Comparison of ENCODE assay signal across 9 mouse cellular contexts in the genomic region with DNA sequence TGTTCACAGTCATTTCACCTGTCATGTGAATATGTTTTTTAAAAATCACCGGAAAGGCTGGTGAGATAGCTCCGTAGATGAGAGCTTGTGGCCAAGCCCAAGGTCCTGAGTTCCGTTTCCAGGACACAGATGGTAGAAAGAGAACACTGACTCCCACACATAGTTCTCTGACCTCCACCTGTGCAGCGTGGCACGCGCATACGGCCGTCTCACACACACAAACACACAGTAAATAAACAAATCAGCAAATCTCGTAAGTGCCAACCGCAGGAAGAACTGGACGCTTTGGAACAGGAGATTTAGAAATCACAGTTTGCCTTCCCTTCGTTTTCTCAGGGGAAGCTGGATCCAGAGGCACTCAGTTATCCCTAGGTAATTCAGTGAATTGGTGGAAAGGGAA. TPM values are rescaled to one million over a fixed set of nuclear protein-coding genes. Genes with fewer than 3 reads are reported as not detected.
DNase-seq lines count a peak whose midpoint lies in the region; ATAC-seq and TF ChIP-seq lines count a peak whose summit lies in the region.
"Had no signal": no experiment of that assay in that cellular context is flagged by ENCODE, and none has a peak within 500 bp of the region (broad histone marks: within the 10 kb centered on the region; RNA-seq: fewer than 3 reads in every experiment).

No protein-coding gene starts in this region.

- H3K9me3 ChIP-seq in heart, embryonic 12.5 days (replicated peaks) = no peaks in the 10 kb centered on the region
- no peaks in the 10 kb centered on the region for H3K9me3 ChIP-seq in heart, postnatal 0 days (replicated peaks; ENCODE audit: control insufficient read depth, low read length)
- no peaks in the 10 kb centered on the region for H3K9me3 ChIP-seq in liver, postnatal 0 days (ENCODE audit: low read length)
- H3K9me3 ChIP-seq: G1E had no signal

- no peaks in the 10 kb centered on the region for H3K36me3 ChIP-seq in heart, embryonic 12.5 days
- H3K36me3 ChIP-seq in heart, postnatal 0 days (replicated peaks; ENCODE audit: control insufficient read depth, insufficient read depth, low read length) = no peaks in the 10 kb centered on the region
- H3K36me3 ChIP-seq in liver, postnatal 0 days (replicated peaks; ENCODE audit: insufficient read depth, low read length) = no peaks in the 10 kb centered on the region
- H3K36me3 ChIP-seq: G1E had no signal

- peak overlapping the region; percentile 55 for H3K4me3 ChIP-seq in heart, embryonic 12.5 days
- peak overlapping the region; percentile 46 for H3K4me3 ChIP-seq in bone marrow, adult 2 months (replicated peaks; ENCODE audit: control insufficient read depth, low read depth, low read length)
- peak overlapping the region; percentile 50 for H3K4me3 ChIP-seq in heart, postnatal 0 days (ENCODE audit: low read depth, low read length)
- H3K4me3 ChIP-seq in liver, postnatal 0 days (ENCODE audit: low read depth, low read length) = peak overlapping the region; percentile 73

- no peaks in the 10 kb centered on the region; the same call in 1 of the 2 replicates for H3K27me3 ChIP-seq in heart, embryonic 12.5 days (replicated peaks)
- no peaks in the 10 kb centered on the region for H3K27me3 ChIP-seq in heart, postnatal 0 days (ENCODE audit: control insufficient read depth, insufficient read depth, low read length)
- H3K27me3 ChIP-seq in liver, postnatal 0 days (ENCODE audit: insufficient read depth, low read length) = no peaks in the 10 kb centered on the region

- no peak for ATAC-seq in heart, embryonic 12.5 days (ENCODE audit: insufficient number of reproducible peaks, low FRiP score)
- no peak for ATAC-seq in heart, postnatal 0 days (ENCODE audit: insufficient read depth, low read depth)
- no peak for ATAC-seq in liver, postnatal 0 days

- H3K4me2 ChIP-seq in heart, embryonic 12.5 days = peak overlapping the region; percentile 72
- peak overlapping the region; percentile 61 for H3K4me2 ChIP-seq in heart, postnatal 0 days (ENCODE audit: low read depth, low read length)
- peak overlapping the region; percentile 93 for H3K4me2 ChIP-seq in liver, postnatal 0 days (ENCODE audit: low read depth, low read length)

- TF ChIP-seq POLR2A in bone marrow, adult 2 months (IDR thresholded peaks at IDR 0.05; ENCODE audit: borderline replicate concordance, control insufficient read depth, low read depth, low read length) = no peak

- H3K9ac ChIP-seq in heart, embryonic 12.5 days = peak overlapping the region; percentile 71
- H3K9ac ChIP-seq in heart, postnatal 0 days (replicated peaks; ENCODE audit: low read depth, low read length) = peak overlapping the region; percentile 51
- peak overlapping the region; percentile 64 for H3K9ac ChIP-seq in liver, postnatal 0 days (replicated peaks)

- H3K27ac ChIP-seq in heart, embryonic 12.5 days (ENCODE audit: poor library complexity, severe bottlenecking) = peak overlapping the region; percentile 98; the same call in 1 of the 2 replicates
- H3K27ac ChIP-seq in bone marrow, adult 2 months (ENCODE audit: control insufficient read depth, insufficient read depth, low read depth, low read length, poor library complexity) = no peak overlapping the region
- peak overlapping the region; percentile 98 for H3K27ac ChIP-seq in heart, postnatal 0 days (ENCODE audit: low read depth)
- peak overlapping the region; percentile 83 for H3K27ac ChIP-seq in liver, postnatal 0 days (ENCODE audit: low read depth)

- peaks cover 65% of the 10 kb centered on the region for H3K4me1 ChIP-seq in heart, embryonic 12.5 days (replicated peaks)
- peaks cover 17% of the 10 kb centered on the region for H3K4me1 ChIP-seq in bone marrow, adult 2 months (ENCODE audit: control insufficient read depth, insufficient read depth, low read length)
- H3K4me1 ChIP-seq in heart, postnatal 0 days (ENCODE audit: control insufficient read depth, insufficient read depth) = peaks cover 30% of the 10 kb centered on the region
- H3K4me1 ChIP-seq in liver, postnatal 0 days (ENCODE audit: insufficient read depth) = peaks cover 61% of the 10 kb centered on the region

- WGBS in heart, embryonic 12.5 days = 73% methylated on average over 12 of the region's 12 CpGs
- 74% methylated on average over 12 of the region's 12 CpGs for WGBS in bone marrow, adult 2 months
- 66% methylated on average over 12 of the region's 12 CpGs for WGBS in heart, postnatal 0 days
- WGBS in liver, postnatal 0 days (ENCODE audit: insufficient replicate concordance) = 64% methylated on average over 12 of the region's 12 CpGs

- no peak for TF ChIP-seq EP300 in heart, postnatal 0 days (IDR thresholded peaks at IDR 0.05; ENCODE audit: low read depth)
- no peak for TF ChIP-seq EP300 in liver, postnatal 0 days (IDR thresholded peaks at IDR 0.05; ENCODE audit: low read depth)

- DNase-seq in heart, adult 18-20 months = no peak
- no peak for DNase-seq in heart, postnatal 0 days (ENCODE audit: low spot score)
- no peak for DNase-seq in liver, postnatal 0 days
- DNase-seq in ovary, postnatal 10 days (ENCODE audit: low spot score) = no peak
- no peak for DNase-seq in thymus, postnatal 10 days (ENCODE audit: low spot score in 2 of 2)
- no peak for DNase-seq in T-cell, adult 2 months (ENCODE audit: low spot score)

- TF ChIP-seq CTCF in bone marrow, adult 2 months (IDR thresholded peaks at IDR 0.05; ENCODE audit: control insufficient read depth, insufficient read depth, low read length) = no peak
- no peak for TF ChIP-seq CTCF in heart, postnatal 0 days (IDR thresholded peaks at IDR 0.05; ENCODE audit: low read depth)
- TF ChIP-seq CTCF in liver, postnatal 0 days (IDR thresholded peaks at IDR 0.05; ENCODE audit: low read depth) = no peak

RNA-seq across cellular contexts. Expression of a gene that starts 0.9 kb away (rescaled TPM):
- polyA plus RNA-seq in heart, embryonic 12.5 days (2016; fragmentation: Nextera tagmentation; extraction: Ambion mirVana) = 10.3 and 10.7 TPM in 2 replicates
- total RNA-seq in heart, adult 18-20 months (2021) = 10 to 100 TPM; 10.6 to 12.6 TPM
- 33.7 and 51.6 TPM in 2 replicates for polyA plus RNA-seq in bone marrow, adult 2 months (2011; ENCODE audit: insufficient read depth, insufficient read length, low replicate concordance, missing spikeins)
- 17.5 and 24.2 TPM in 2 replicates for total RNA-seq in heart, postnatal 0 days (2014; rRNA removed; ENCODE audit: low replicate concordance)
- polyA plus RNA-seq in heart, postnatal 0 days (2015; fragmentation: Nextera tagmentation; extraction: Ambion mirVana) = 10.5 and 11.7 TPM in 2 replicates
- 11.7 and 13.5 TPM in 2 replicates for polyA plus RNA-seq in liver, postnatal 0 days (2015; fragmentation: Nextera tagmentation; extraction: Ambion mirVana)

RNA-seq across cellular contexts. Expression of a gene that starts 45.1 kb away (rescaled TPM):
- 43.4 and 47.3 TPM in 2 replicates for polyA plus RNA-seq in heart, embryonic 12.5 days (2016; fragmentation: Nextera tagmentation; extraction: Ambion mirVana)
- 10 to 100 TPM; 15.2 to 18.6 TPM for total RNA-seq in heart, adult 18-20 months (2021)
- 81.7 and 82.5 TPM in 2 replicates for polyA plus RNA-seq in bone marrow, adult 2 months (2011; ENCODE audit: insufficient read depth, insufficient read length, low replicate concordance, missing spikeins)
- 26.0 and 27.2 TPM in 2 replicates for total RNA-seq in heart, postnatal 0 days (2014; rRNA removed; ENCODE audit: low replicate concordance)
- polyA plus RNA-seq in heart, postnatal 0 days (2015; fragmentation: Nextera tagmentation; extraction: Ambion mirVana) = 57.2 and 57.4 TPM in 2 replicates
- 79.4 and 89.2 TPM in 2 replicates for polyA plus RNA-seq in liver, postnatal 0 days (2015; fragmentation: Nextera tagmentation; extraction: Ambion mirVana)

RNA-seq across cellular contexts. Expression of a gene that starts 45.2 kb away (rescaled TPM):
- polyA plus RNA-seq in heart, embryonic 12.5 days (2016; fragmentation: Nextera tagmentation; extraction: Ambion mirVana) = 3.6 and 3.9 TPM in 2 replicates
- 1 to 10 TPM; 1.2 to 1.6 TPM for total RNA-seq in heart, adult 18-20 months (2021)
- 1.1 and 1.8 TPM in 2 replicates for polyA plus RNA-seq in bone marrow, adult 2 months (2011; ENCODE audit: insufficient read depth, insufficient read length, low replicate concordance, missing spikeins)
- total RNA-seq in heart, postnatal 0 days (2014; rRNA removed; ENCODE audit: low replicate concordance) = 2.5 and 5.5 TPM in 2 replicates
- polyA plus RNA-seq in heart, postnatal 0 days (2015; fragmentation: Nextera tagmentation; extraction: Ambion mirVana) = 2.0 and 2.3 TPM in 2 replicates
- 1.5 and 1.6 TPM in 2 replicates for polyA plus RNA-seq in liver, postnatal 0 days (2015; fragmentation: Nextera tagmentation; extraction: Ambion mirVana)

RNA-seq across cellular contexts. Expression of a gene that starts 58.7 kb away (rescaled TPM):
- 0.26 and 0.37 TPM in 2 replicates for polyA plus RNA-seq in heart, embryonic 12.5 days (2016; fragmentation: Nextera tagmentation; extraction: Ambion mirVana)
- total RNA-seq in heart, adult 18-20 months (2021) = under 1 TPM; 0.12 to 0.36 TPM
- not detected in 2 replicates for polyA plus RNA-seq in bone marrow, adult 2 months (2011; ENCODE audit: insufficient read depth, insufficient read length, low replicate concordance, missing spikeins)
- 0.35 TPM in 1 of 2 replicates, not detected in the other for total RNA-seq in heart, postnatal 0 days (2014; rRNA removed; ENCODE audit: low replicate concordance)
- polyA plus RNA-seq in heart, postnatal 0 days (2015; fragmentation: Nextera tagmentation; extraction: Ambion mirVana) = 0.51 and 0.98 TPM in 2 replicates
- 0.43 TPM in 2 replicates for polyA plus RNA-seq in liver, postnatal 0 days (2015; fragmentation: Nextera tagmentation; extraction: Ambion mirVana)
